Mouse (Mus musculus): Measurements from ENCODE around the gene Gm17651. TPM values are rescaled to one million over a fixed set of nuclear protein-coding genes. Genes with fewer than 3 reads are reported as not detected.

The Gm17651 gene
- polyA plus RNA-seq, 1 experiment from 2014 or later = not detected

DNA sequence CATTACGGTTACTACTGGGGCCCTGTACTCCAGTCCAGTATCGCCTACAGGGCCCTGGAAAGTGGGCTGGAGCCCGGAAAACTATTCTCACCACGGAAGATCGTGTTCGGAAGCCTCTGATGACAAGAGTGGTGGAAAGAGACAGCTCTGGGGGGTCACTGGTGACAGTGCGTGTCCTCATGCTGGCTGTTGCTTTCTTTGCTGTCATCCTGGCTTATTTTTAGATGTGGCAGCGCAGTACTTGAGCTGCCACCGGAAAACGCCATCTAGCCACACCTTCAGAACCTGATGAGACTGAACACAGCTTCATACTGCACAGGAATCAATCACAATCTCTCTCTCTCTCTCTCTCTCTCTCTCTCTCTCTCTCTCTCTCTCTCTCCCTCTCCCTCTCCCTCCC is 22.9 kb downstream of the Gm17651 start:
- Histone ChIP-seq H3K4me1 (ENCODE audit: control insufficient read depth, insufficient read depth, low read length) (0 out of 2 replicates have a peak, but pooled peaks cover 4% of the 10 kb centered on the region), H3K27ac (ENCODE audit: low read length) (no peak overlapping the region), H3K9ac (replicated peaks; ENCODE audit: low read depth, low read length) (no peak overlapping the region), H3K9me3 (ENCODE audit: control insufficient read depth, low read depth, low read length) (no peaks in the 10 kb centered on the region), H3K4me3 (ENCODE audit: low read depth, low read length) (no peak overlapping the region), H3K4me2 (replicated peaks; ENCODE audit: low read depth, low read length) (no peak overlapping the region), H3K36me3 (ENCODE audit: control insufficient read depth, insufficient read depth, low read length) (no peaks in the 10 kb centered on the region), H3K27me3 (ENCODE audit: control insufficient read depth, insufficient read depth, low read length) (no peaks in the 10 kb centered on the region)
- WGBS = 68% methylated on average over 10 of the region's 10 CpGs
- no peak for ATAC-seq (ENCODE audit: insufficient number of reproducible peaks, insufficient read depth, low FRiP score, low read depth)

GRCm38 (mm10) chr3:97649469-97649868 is 25.0 kb downstream of the Gm17651 start:
- 69% methylated on average over 6 of the region's 6 CpGs for WGBS
- Histone ChIP-seq H3K4me3 (ENCODE audit: low read depth, low read length) (no peak overlapping the region), H3K27ac (ENCODE audit: low read length) (no peak overlapping the region), H3K4me2 (replicated peaks; ENCODE audit: low read depth, low read length) (no peak overlapping the region), H3K27me3 (ENCODE audit: control insufficient read depth, insufficient read depth, low read length) (no peaks in the 10 kb centered on the region), H3K4me1 (ENCODE audit: control insufficient read depth, insufficient read depth, low read length) (0 out of 2 replicates have a peak, but pooled peaks cover 4% of the 10 kb centered on the region), H3K36me3 (ENCODE audit: control insufficient read depth, insufficient read depth, low read length) (no peaks in the 10 kb centered on the region), H3K9ac (replicated peaks; ENCODE audit: low read depth, low read length) (no peak overlapping the region), H3K9me3 (ENCODE audit: control insufficient read depth, low read depth, low read length) (no peaks in the 10 kb centered on the region)
- no peak for ATAC-seq (ENCODE audit: insufficient number of reproducible peaks, insufficient read depth, low FRiP score, low read depth)

GRCm38 (mm10) chr3:97649022-97649421 is 25.5 kb downstream of the Gm17651 start:
- no peaks in the 10 kb centered on the region for H3K36me3 ChIP-seq (ENCODE audit: control insufficient read depth, insufficient read depth, low read length)
- H3K4me3 ChIP-seq (ENCODE audit: low read depth, low read length) = no peak overlapping the region
- no peaks in the 10 kb centered on the region for H3K9me3 ChIP-seq (ENCODE audit: control insufficient read depth, low read depth, low read length)
- H3K27ac ChIP-seq (ENCODE audit: low read length) = no peak overlapping the region
- ATAC-seq (ENCODE audit: insufficient number of reproducible peaks, insufficient read depth, low FRiP score, low read depth) = no peak
- H3K9ac ChIP-seq (replicated peaks; ENCODE audit: low read depth, low read length) = no peak overlapping the region
- 0 out of 2 replicates have a peak, but pooled peaks cover 4% of the 10 kb centered on the region for H3K4me1 ChIP-seq (ENCODE audit: control insufficient read depth, insufficient read depth, low read length)
- H3K4me2 ChIP-seq (replicated peaks; ENCODE audit: low read depth, low read length) = no peak overlapping the region
- no peaks in the 10 kb centered on the region for H3K27me3 ChIP-seq (ENCODE audit: control insufficient read depth, insufficient read depth, low read length)
- 52% methylated on average over 3 of the region's 3 CpGs for WGBS

DNA sequence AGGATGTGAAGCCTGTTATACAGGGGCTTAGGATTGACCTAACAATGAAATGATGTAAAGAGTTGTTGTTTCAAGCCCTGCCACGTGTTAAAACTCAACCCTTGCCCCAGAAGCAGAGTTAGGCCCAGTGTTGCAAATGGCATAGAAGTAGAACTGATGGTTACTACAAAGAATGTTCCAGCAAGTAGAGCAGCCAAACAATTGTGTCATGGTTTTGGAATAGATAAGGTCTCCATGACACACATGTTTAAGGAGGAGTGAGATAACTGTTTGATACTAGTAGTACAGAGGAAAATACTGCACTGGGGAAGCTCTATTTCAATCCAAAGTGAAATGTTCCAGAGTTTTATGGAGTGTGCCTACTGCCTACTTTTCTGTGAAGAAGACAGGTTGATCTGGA is 26.0 kb downstream of the Gm17651 start:
- Histone ChIP-seq H3K27me3 (ENCODE audit: control insufficient read depth, insufficient read depth, low read length) (no peaks in the 10 kb centered on the region), H3K9ac (replicated peaks; ENCODE audit: low read depth, low read length) (no peak overlapping the region), H3K9me3 (ENCODE audit: control insufficient read depth, low read depth, low read length) (no peaks in the 10 kb centered on the region), H3K4me1 (ENCODE audit: control insufficient read depth, insufficient read depth, low read length) (0 out of 2 replicates have a peak, but pooled peaks cover 4% of the 10 kb centered on the region), H3K4me3 (ENCODE audit: low read depth, low read length) (no peak overlapping the region), H3K36me3 (ENCODE audit: control insufficient read depth, insufficient read depth, low read length) (no peaks in the 10 kb centered on the region), H3K4me2 (replicated peaks; ENCODE audit: low read depth, low read length) (no peak overlapping the region), H3K27ac (ENCODE audit: low read length) (no peak overlapping the region)
- no peak for ATAC-seq (ENCODE audit: insufficient number of reproducible peaks, insufficient read depth, low FRiP score, low read depth)
- WGBS = 41% methylated on average over 1 of the region's 1 CpGs

DNA sequence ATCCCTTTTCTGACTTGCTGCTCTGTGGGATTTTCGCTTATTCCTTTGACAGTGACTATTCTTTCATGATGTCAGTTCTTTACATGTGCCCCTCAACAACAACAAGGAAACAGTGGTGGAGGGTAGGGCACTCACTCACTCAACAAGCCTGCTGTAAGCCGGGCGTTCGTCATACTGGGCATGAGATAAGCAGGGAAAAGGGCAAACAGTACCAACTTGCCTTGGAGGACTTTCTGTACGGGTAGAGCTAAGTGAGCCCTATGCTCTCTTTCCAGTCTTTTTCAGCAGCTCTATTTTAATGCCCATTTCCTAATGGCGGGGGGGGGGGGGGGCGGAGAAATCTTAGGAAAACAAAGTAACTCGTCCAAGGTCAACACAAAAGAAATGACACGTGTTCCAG is 32.5 kb downstream of the Gm17651 start:
- H3K36me3 ChIP-seq (ENCODE audit: control insufficient read depth, insufficient read depth, low read length) = no peaks in the 10 kb centered on the region
- ATAC-seq (ENCODE audit: insufficient number of reproducible peaks, insufficient read depth, low FRiP score, low read depth) = no peak
- no peaks in the 10 kb centered on the region for H3K4me1 ChIP-seq (ENCODE audit: control insufficient read depth, insufficient read depth, low read length)
- no peaks in the 10 kb centered on the region for H3K27me3 ChIP-seq (ENCODE audit: control insufficient read depth, insufficient read depth, low read length)
- no peak overlapping the region for H3K4me2 ChIP-seq (replicated peaks; ENCODE audit: low read depth, low read length)
- H3K27ac ChIP-seq (ENCODE audit: low read length) = no peak overlapping the region
- H3K9ac ChIP-seq (replicated peaks; ENCODE audit: low read depth, low read length) = no peak overlapping the region
- no peaks in the 10 kb centered on the region for H3K9me3 ChIP-seq (ENCODE audit: control insufficient read depth, low read depth, low read length)
- 79% methylated on average over 9 of the region's 9 CpGs for WGBS
- H3K4me3 ChIP-seq (ENCODE audit: low read depth, low read length) = no peak overlapping the region

DNA sequence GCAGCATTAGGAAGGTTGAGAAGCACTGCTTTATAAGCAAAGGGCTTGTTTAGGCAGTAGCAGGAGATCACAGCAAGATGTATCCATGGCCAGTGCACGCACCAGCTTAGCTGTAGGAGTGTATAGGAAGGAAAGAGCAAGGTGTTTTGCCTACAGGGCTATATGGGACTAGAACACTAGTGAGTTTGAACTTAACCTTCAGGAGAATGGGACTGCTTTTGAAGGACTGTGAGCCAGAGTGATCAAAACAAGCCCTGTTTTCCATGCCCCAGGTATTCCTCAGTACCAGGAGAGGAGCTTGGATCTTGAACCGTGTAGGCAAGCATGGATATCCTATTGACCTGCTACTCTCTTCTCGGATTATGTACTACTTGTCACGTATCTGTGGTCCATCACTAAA is 33.1 kb downstream of the Gm17651 start:
- H3K27ac ChIP-seq (ENCODE audit: low read length) = no peak overlapping the region
- H3K4me1 ChIP-seq (ENCODE audit: control insufficient read depth, insufficient read depth, low read length) = no peaks in the 10 kb centered on the region
- no peak overlapping the region for H3K9ac ChIP-seq (replicated peaks; ENCODE audit: low read depth, low read length)
- no peaks in the 10 kb centered on the region for H3K9me3 ChIP-seq (ENCODE audit: control insufficient read depth, low read depth, low read length)
- 90% methylated on average over 4 of the region's 4 CpGs for WGBS
- no peak for ATAC-seq (ENCODE audit: insufficient number of reproducible peaks, insufficient read depth, low FRiP score, low read depth)
- no peak overlapping the region for H3K4me2 ChIP-seq (replicated peaks; ENCODE audit: low read depth, low read length)
- H3K4me3 ChIP-seq (ENCODE audit: low read depth, low read length) = no peak overlapping the region
- H3K36me3 ChIP-seq (ENCODE audit: control insufficient read depth, insufficient read depth, low read length) = no peaks in the 10 kb centered on the region
- no peaks in the 10 kb centered on the region for H3K27me3 ChIP-seq (ENCODE audit: control insufficient read depth, insufficient read depth, low read length)

- Histone ChIP-seq H3K9me3 (ENCODE audit: control insufficient read depth, low read depth, low read length) (no peaks in the 10 kb centered on the region), H3K27me3 (ENCODE audit: control insufficient read depth, insufficient read depth, low read length) (no peaks in the 10 kb centered on the region), H3K4me2 (replicated peaks; ENCODE audit: low read depth, low read length) (no peak overlapping the region), H3K27ac (ENCODE audit: low read length) (no peak overlapping the region), H3K36me3 (ENCODE audit: control insufficient read depth, insufficient read depth, low read length) (no peaks in the 10 kb centered on the region), H3K9ac (replicated peaks; ENCODE audit: low read depth, low read length) (no peak overlapping the region), H3K4me1 (ENCODE audit: control insufficient read depth, insufficient read depth, low read length) (0 out of 2 replicates have a peak, but pooled peaks cover 3% of the 10 kb centered on the region), H3K4me3 (ENCODE audit: low read depth, low read length) (no peak overlapping the region)
- WGBS = 68% methylated on average over 3 of the region's 3 CpGs
- no peak for ATAC-seq (ENCODE audit: insufficient number of reproducible peaks, insufficient read depth, low FRiP score, low read depth)
These were observed 40.2 kb downstream of the Gm17651 start for GRCm38 (mm10) chr3:97634288-97634761.

- Histone ChIP-seq H3K4me1 (ENCODE audit: control insufficient read depth, insufficient read depth, low read length) (0 out of 2 replicates have a peak, but pooled peaks cover 3% of the 10 kb centered on the region), H3K27ac (ENCODE audit: low read length) (no peak overlapping the region)
These were observed 41.0 kb downstream of the Gm17651 start for GRCm38 (mm10) chr3:97633456-97633855.

DNA sequence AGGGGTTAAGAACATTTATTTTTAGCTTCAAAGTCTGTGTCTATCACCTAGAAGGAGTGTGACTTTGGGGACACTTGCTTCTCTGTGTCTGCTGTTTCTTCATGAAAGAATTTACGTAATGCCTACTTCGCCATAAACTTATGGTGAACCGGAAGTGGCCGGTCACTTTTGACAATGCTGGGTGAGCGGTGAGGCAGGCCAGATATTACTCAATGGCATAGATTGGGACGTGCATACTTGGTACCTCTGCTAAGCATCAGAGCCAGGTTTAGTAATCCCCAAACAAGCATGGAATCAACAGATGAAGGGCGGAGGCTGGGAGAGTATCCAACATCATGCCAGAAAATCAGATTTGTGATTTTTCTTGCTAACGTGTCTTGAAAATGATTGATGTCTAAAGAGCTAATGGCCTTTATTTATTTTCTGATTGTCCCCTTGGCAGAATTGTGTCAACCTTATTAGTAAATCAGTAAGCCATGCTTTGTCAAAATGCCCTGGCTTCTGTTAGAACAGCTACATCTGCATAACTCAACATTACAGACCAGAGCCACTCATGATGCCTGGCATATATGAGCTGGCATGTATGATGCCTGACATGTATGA is 43.1 kb downstream of the Gm17651 start:
- H3K27me3 ChIP-seq (ENCODE audit: control insufficient read depth, insufficient read depth, low read length) = no peaks in the 10 kb centered on the region
- WGBS = 79% methylated on average over 8 of the region's 8 CpGs
- no peak overlapping the region for H3K4me3 ChIP-seq (ENCODE audit: low read depth, low read length)
- no peak overlapping the region for H3K9ac ChIP-seq (replicated peaks; ENCODE audit: low read depth, low read length)
- no peak overlapping the region for H3K4me2 ChIP-seq (replicated peaks; ENCODE audit: low read depth, low read length)
- H3K36me3 ChIP-seq (ENCODE audit: control insufficient read depth, insufficient read depth, low read length) = no peaks in the 10 kb centered on the region
- 0 out of 2 replicates have a peak, but pooled peaks cover 3% of the 10 kb centered on the region for H3K4me1 ChIP-seq (ENCODE audit: control insufficient read depth, insufficient read depth, low read length)
- no peaks in the 10 kb centered on the region for H3K9me3 ChIP-seq (ENCODE audit: control insufficient read depth, low read depth, low read length)
- ATAC-seq (ENCODE audit: insufficient number of reproducible peaks, insufficient read depth, low FRiP score, low read depth) = no peak
- no peak overlapping the region for H3K27ac ChIP-seq (ENCODE audit: low read length)

More at GRCm38 (mm10) chr3:97633456-97633855, 41.0 kb downstream of the Gm17651 start:
- Histone ChIP-seq H3K36me3 (ENCODE audit: control insufficient read depth, insufficient read depth, low read length) (no peaks in the 10 kb centered on the region), H3K4me3 (ENCODE audit: low read depth, low read length) (no peak overlapping the region), H3K9me3 (ENCODE audit: control insufficient read depth, low read depth, low read length) (no peaks in the 10 kb centered on the region), H3K4me2 (replicated peaks; ENCODE audit: low read depth, low read length) (no peak overlapping the region), H3K9ac (replicated peaks; ENCODE audit: low read depth, low read length) (no peak overlapping the region), H3K27me3 (ENCODE audit: control insufficient read depth, insufficient read depth, low read length) (no peaks in the 10 kb centered on the region)
- WGBS = 74% methylated on average over 4 of the region's 4 CpGs
- no peak for ATAC-seq (ENCODE audit: insufficient number of reproducible peaks, insufficient read depth, low FRiP score, low read depth)
